Mouse (Mus musculus) kidney, adult 2 months (tissue): ENCODE measurements around the gene Ndn.

ENCODE experiments used
- CTCF ChIP-seq: fragments of 200-500 bp; conservative IDR thresholded peaks from 2 replicates; pipeline ENCODE4 v1.5.1; 2011; ENCODE audit warnings: low read depth, mild to moderate bottlenecking, control low read depth, low read length, moderate library complexity, mixed read lengths; ENCODE audit not compliant: insufficient read depth, insufficient read length
- POLR2A ChIP-seq: fragments of 200-500 bp; IDR thresholded peaks from one replicate; pipeline ENCODE4 v1.6.1; 2011; ENCODE audit warnings: low read depth, low read length, control low read depth

DNA sequence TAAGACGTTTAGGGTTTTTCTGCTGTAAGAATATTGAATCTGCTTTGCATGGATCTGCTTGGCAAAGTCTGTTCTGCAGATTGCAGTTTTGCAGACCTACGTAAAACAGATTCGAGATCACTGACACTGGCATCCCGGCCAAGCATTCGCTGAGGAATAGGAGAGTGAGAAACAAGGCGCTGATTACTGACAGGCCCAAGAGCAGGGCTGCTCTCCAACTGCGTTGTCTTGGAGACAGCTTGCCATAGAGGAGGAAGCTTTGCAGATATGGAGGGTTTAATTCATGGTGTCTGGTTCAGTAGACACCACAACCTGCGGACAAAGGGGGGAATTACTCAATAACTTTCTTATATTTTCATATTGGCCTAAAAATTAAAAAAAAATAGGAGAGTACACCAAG, 4.9 kb downstream of the Ndn start:
- TF ChIP-seq POLR2A, result no peak
- TF ChIP-seq CTCF, result no peak
